Mouse (Mus musculus) stomach, embryonic 16.5 days (tissue): ENCODE data around the gene Maff. TPM values are rescaled to one million over a fixed set of nuclear protein-coding genes. Genes with fewer than 3 reads are reported as not detected.

ENCODE experiments used
- ATAC-seq: fragments of 200-750 bp; cut with Nextera tagmentation; 2 replicates; pipeline ENCODE4 v1.8.0; 2017; ENCODE audit warnings: moderate number of reproducible peaks, moderate TSS enrichment; ENCODE audit not compliant: insufficient read depth, low FRiP score
- H3K27ac ChIP-seq: fragments of 300-500 bp; sonication (generic); 2 replicates; pipeline ENCODE4 v1.5.1; 2014; ENCODE audit warnings: low read length
- H3K27me3 ChIP-seq: fragments of 300-500 bp; sonication (generic); 2 replicates; pipeline ENCODE4 v1.6.1; 2014; ENCODE audit warnings: low read length, control low read depth, mixed read lengths; ENCODE audit not compliant: control insufficient read depth, insufficient read depth
- H3K36me3 ChIP-seq: fragments of 300-500 bp; sonication (generic); 2 replicates; pipeline ENCODE4 v1.6.1; 2014; ENCODE audit warnings: low read length; ENCODE audit not compliant: control insufficient read depth, insufficient read depth
- H3K4me1 ChIP-seq: fragments of 300-500 bp; sonication (generic); 2 replicates; pipeline ENCODE4 v1.6.1; 2014; ENCODE audit warnings: low read length, control low read depth, mixed read lengths; ENCODE audit not compliant: control insufficient read depth, insufficient read depth
- H3K4me2 ChIP-seq: fragments of 300-500 bp; sonication (generic); 2 replicates; pipeline ENCODE4 v1.6.1; 2014; ENCODE audit warnings: low read depth, low read length, mixed read lengths
- H3K4me3 ChIP-seq: fragments of 300-500 bp; sonication (generic); replicated peaks from 2 replicates; pipeline ENCODE4 v1.5.1; 2014; ENCODE audit warnings: mild to moderate bottlenecking, low read length
- H3K9ac ChIP-seq: fragments of 300-500 bp; sonication (generic); 2 replicates; pipeline ENCODE4 v1.6.1; 2014; ENCODE audit warnings: low read length
- H3K9me3 ChIP-seq: fragments of 300-500 bp; sonication (generic); replicated peaks from 2 replicates; pipeline ENCODE4 v1.6.1; 2016; ENCODE audit warnings: low read length, control low read depth; ENCODE audit not compliant: control insufficient read depth
- WGBS: fragments of 180-500 bp; shearing (Covaris S2); extraction: QIAGEN DNeasy Blood & Tissue Kit; methylation state at CpG from one replicate; pipeline ENCODE4 v1.1.7; 2014; 5-methylcytosine and 5-hydroxymethylcytosine counted together
- polyA plus RNA-seq: library from polyadenylated mRNA; unstranded; fragments of >200 nt; fragmentation: Nextera tagmentation; extraction: Ambion mirVana; gene quantifications from 2 replicates; pipeline ENCODE4 v1.2.1, GENCODE M21; 2015

Maff gene
- polyA plus RNA-seq, 1 experiment from 2014 or later: 5.2 TPM

- Histone ChIP-seq H3K4me1 (peaks cover 12% of the 10 kb centered on the region), H3K9ac (peak overlapping the region; percentile 37; the same call in 1 of the 2 replicates), H3K36me3 (no peaks in the 10 kb centered on the region), H3K4me2 (no peak overlapping the region), H3K4me3 (no peak overlapping the region), H3K27me3 (no peaks in the 10 kb centered on the region), H3K27ac (peak overlapping the region; percentile 43), H3K9me3 (no peaks in the 10 kb centered on the region)
- peak; percentile 39; the same call in 1 of the 2 replicates for ATAC-seq
- WGBS: 47% methylated on average over 23 of the region's 23 CpGs
Observed at GRCm38 (mm10) chr15:79380468-79381444, 34.3 kb downstream of the Maff start.

GRCm38 (mm10) chr15:79381644-79382043, 35.2 kb downstream of the Maff start:
- H3K9me3 ChIP-seq: no peaks in the 10 kb centered on the region
- no peaks in the 10 kb centered on the region for H3K27me3 ChIP-seq
- H3K4me3 ChIP-seq: no peak overlapping the region
- H3K36me3 ChIP-seq: no peaks in the 10 kb centered on the region
- no peak for ATAC-seq
- peaks cover 12% of the 10 kb centered on the region for H3K4me1 ChIP-seq
- no peak overlapping the region for H3K27ac ChIP-seq
- 78% methylated on average over 9 of the region's 9 CpGs for WGBS
- H3K4me2 ChIP-seq: no peak overlapping the region
- no peak overlapping the region for H3K9ac ChIP-seq

- H3K4me2 ChIP-seq: no peak overlapping the region
- WGBS: 73% methylated on average over 6 of the region's 6 CpGs
- no peaks in the 10 kb centered on the region for H3K9me3 ChIP-seq
- peaks cover 39% of the 10 kb centered on the region for H3K4me1 ChIP-seq
- no peak for ATAC-seq
- no peak overlapping the region for H3K4me3 ChIP-seq
- H3K27ac ChIP-seq: no peak overlapping the region
- no peak overlapping the region for H3K9ac ChIP-seq
- H3K36me3 ChIP-seq: no peaks in the 10 kb centered on the region
- H3K27me3 ChIP-seq: no peaks in the 10 kb centered on the region
Observed at GRCm38 (mm10) chr15:79387081-79387480, 40.7 kb downstream of the Maff start.

- ATAC-seq: no peak
- no peaks in the 10 kb centered on the region for H3K9me3 ChIP-seq
- no peak overlapping the region for H3K4me3 ChIP-seq
- no peaks in the 10 kb centered on the region for H3K27me3 ChIP-seq
- no peak overlapping the region for H3K9ac ChIP-seq
- H3K36me3 ChIP-seq: no peaks in the 10 kb centered on the region
- peaks cover 44% of the 10 kb centered on the region for H3K4me1 ChIP-seq
- no peak overlapping the region for H3K4me2 ChIP-seq
- 81% methylated on average over 7 of the region's 7 CpGs for WGBS
- peak overlapping the region; percentile 60; the same call in 1 of the 2 replicates for H3K27ac ChIP-seq
Observed at GRCm38 (mm10) chr15:79387611-79388010, 41.2 kb downstream of the Maff start.

GRCm38 (mm10) chr15:79388171-79388570, 41.8 kb downstream of the Maff start:
- Histone ChIP-seq H3K9ac (no peak overlapping the region), H3K4me2 (no peak overlapping the region), H3K27me3 (no peaks in the 10 kb centered on the region), H3K36me3 (no peaks in the 10 kb centered on the region), H3K9me3 (no peaks in the 10 kb centered on the region), H3K4me3 (no peak overlapping the region), H3K27ac (peak overlapping the region; percentile 60), H3K4me1 (peaks cover 47% of the 10 kb centered on the region)
- peak; percentile 57 for ATAC-seq
- WGBS: 45% methylated on average over 6 of the region's 6 CpGs

- Histone ChIP-seq H3K9ac (no peak overlapping the region), H3K27ac (no peak overlapping the region), H3K4me2 (no peak overlapping the region), H3K36me3 (no peaks in the 10 kb centered on the region), H3K4me3 (no peak overlapping the region), H3K4me1 (peaks cover 64% of the 10 kb centered on the region), H3K27me3 (no peaks in the 10 kb centered on the region), H3K9me3 (no peaks in the 10 kb centered on the region)
- peak; percentile 27; the same call in 1 of the 2 replicates for ATAC-seq
- WGBS: 77% methylated on average over 6 of the region's 6 CpGs
Observed at GRCm38 (mm10) chr15:79390434-79390833, 44.0 kb downstream of the Maff start.

- Histone ChIP-seq H3K27ac (peak overlapping the region; percentile 45; the same call in 1 of the 2 replicates), H3K27me3 (no peaks in the 10 kb centered on the region), H3K9me3 (no peaks in the 10 kb centered on the region), H3K4me1 (peaks cover 69% of the 10 kb centered on the region), H3K9ac (no peak overlapping the region), H3K36me3 (no peaks in the 10 kb centered on the region), H3K4me2 (no peak overlapping the region), H3K4me3 (no peak overlapping the region)
- 24% methylated on average over 7 of the region's 7 CpGs for WGBS
- ATAC-seq: peak; percentile 23; the same call in 1 of the 2 replicates
Observed at GRCm38 (mm10) chr15:79391447-79392093, 45.1 kb downstream of the Maff start.

- Histone ChIP-seq H3K27ac (peak overlapping the region; percentile 29; the same call in 1 of the 2 replicates), H3K4me2 (no peak overlapping the region), H3K4me3 (no peak overlapping the region), H3K4me1 (peaks cover 69% of the 10 kb centered on the region), H3K9me3 (no peaks in the 10 kb centered on the region), H3K9ac (no peak overlapping the region), H3K36me3 (no peaks in the 10 kb centered on the region), H3K27me3 (no peaks in the 10 kb centered on the region)
- whole genome bisulfite sequencing: 75% methylated on average over 5 of the region's 5 CpGs
- ATAC-seq: no peak
Observed at GRCm38 (mm10) chr15:79392527-79392926, 46.1 kb downstream of the Maff start.

GRCm38 (mm10) chr15:79393101-79393500, 46.7 kb downstream of the Maff start:
- Histone ChIP-seq H3K4me3 (no peak overlapping the region), H3K9ac (no peak overlapping the region), H3K27me3 (no peaks in the 10 kb centered on the region), H3K36me3 (no peaks in the 10 kb centered on the region), H3K4me1 (peaks cover 65% of the 10 kb centered on the region), H3K4me2 (no peak overlapping the region), H3K9me3 (no peaks in the 10 kb centered on the region), H3K27ac (no peak overlapping the region)
- no peak for ATAC-seq
- WGBS: 84% methylated on average over 6 of the region's 6 CpGs
